Mouse (Mus musculus) thymus, adult 2 months (tissue): ENCODE results near the gene Ccnk. TPM values are rescaled to one million over a fixed set of nuclear protein-coding genes. Genes with fewer than 3 reads are reported as not detected.

ENCODE experiments used
- DNase-seq: peaks from one replicate; pipeline ENCODE4 v3.0.0; 2021
- H3K27ac ChIP-seq: fragments of 200-500 bp; 2 replicates; pipeline ENCODE4 v1.5.1; 2012; ENCODE audit warnings: low read length, control low read depth; ENCODE audit not compliant: control insufficient read depth, insufficient read depth
- H3K27me3 ChIP-seq: fragments of 200-500 bp; 2 replicates; pipeline ENCODE4 v1.6.1; 2012; ENCODE audit warnings: mild to moderate bottlenecking, low read length, moderate library complexity, mixed read lengths; ENCODE audit not compliant: control insufficient read depth, insufficient read depth
- H3K36me3 ChIP-seq: fragments of 200-500 bp; 2 replicates; pipeline ENCODE4 v1.6.1; 2012; ENCODE audit warnings: mild to moderate bottlenecking, low read length, moderate library complexity; ENCODE audit not compliant: control insufficient read depth, insufficient read depth
- H3K4me1 ChIP-seq: fragments of 200-500 bp; replicated peaks from 2 replicates; pipeline ENCODE4 v1.6.1; 2012; ENCODE audit warnings: low read length; ENCODE audit not compliant: control insufficient read depth, insufficient read depth
- H3K4me3 ChIP-seq: fragments of 200-500 bp; 2 replicates; pipeline ENCODE4 v1.5.1; 2012; ENCODE audit warnings: mild to moderate bottlenecking, low read length, control low read depth, moderate library complexity; ENCODE audit not compliant: control insufficient read depth, insufficient read depth
- CTCF ChIP-seq: fragments of 200-500 bp; IDR thresholded peaks from 2 replicates; pipeline ENCODE4 v1.5.1; 2012; ENCODE audit warnings: mild to moderate bottlenecking, control low read depth, low read length, moderate library complexity, borderline replicate concordance; ENCODE audit not compliant: control insufficient read depth, poor library complexity, insufficient read depth; ENCODE audit errors: extremely low read depth
- POLR2A ChIP-seq: fragments of 200-500 bp; IDR thresholded peaks from 2 replicates; pipeline ENCODE4 v1.6.1; 2012; ENCODE audit warnings: mild to moderate bottlenecking, low read length, control low read depth, moderate library complexity; ENCODE audit not compliant: control insufficient read depth, poor library complexity, insufficient read depth; ENCODE audit errors: extremely low read depth
- WGBS: fragments of 180-500 bp; shearing (Covaris S2); methylation state at CpG from one replicate; pipeline ENCODE4 v1.1.7; 2018; 5-methylcytosine and 5-hydroxymethylcytosine counted together
- polyA plus RNA-seq: library from polyadenylated mRNA; depleted of rRNA; stranded (reverse); fragments of >200 nt; gene quantifications from 2 replicates; pipeline ENCODE4 v1.2.3, GENCODE M21; 2012

The Ccnk gene
- polyA plus RNA-seq, 1 experiment = 36.2 TPM

- Histone ChIP-seq H3K27me3 (no peaks in the 10 kb centered on the region), H3K27ac (no peak overlapping the region), H3K36me3 (no peaks in the 10 kb centered on the region), H3K4me1 (0 out of 2 replicates have a peak, but pooled peaks cover 4% of the 10 kb centered on the region), H3K4me3 (no peak overlapping the region)
- TF ChIP-seq CTCF (no peak), POLR2A (no peak)
- 26% methylated on average over 5 of the region's 5 CpGs for WGBS
- no peak for DNase-seq
Observed at GRCm38 (mm10) chr12:108212071-108212470, 32.7 kb downstream of the Ccnk start.

GRCm38 (mm10) chr12:108212476-108212875, 33.1 kb downstream of the Ccnk start:
- Histone ChIP-seq H3K4me3 (no peak overlapping the region), H3K27me3 (no peaks in the 10 kb centered on the region), H3K4me1 (0 out of 2 replicates have a peak, but pooled peaks cover 4% of the 10 kb centered on the region), H3K36me3 (no peaks in the 10 kb centered on the region), H3K27ac (no peak overlapping the region)
- DNase-seq = no peak
- WGBS = 87% methylated on average over 6 of the region's 6 CpGs
- TF ChIP-seq POLR2A (no peak), CTCF (no peak)

- WGBS = 82% methylated on average over 18 of the region's 18 CpGs
- no peaks in the 10 kb centered on the region for H3K27me3 ChIP-seq
- H3K4me1 ChIP-seq = 0 out of 2 replicates have a peak, but pooled peaks cover 4% of the 10 kb centered on the region
- no peaks in the 10 kb centered on the region for H3K36me3 ChIP-seq
- no peak for TF ChIP-seq POLR2A
- no peak for TF ChIP-seq CTCF
- no peak for DNase-seq
- H3K4me3 ChIP-seq = no peak overlapping the region
- no peak overlapping the region for H3K27ac ChIP-seq
Observed at GRCm38 (mm10) chr12:108213090-108214041, 34.0 kb downstream of the Ccnk start.

- no peak overlapping the region for H3K4me3 ChIP-seq
- no peak for DNase-seq
- TF ChIP-seq POLR2A (no peak), CTCF (no peak)
- no peak overlapping the region for H3K27ac ChIP-seq
- WGBS = 92% methylated on average over 8 of the region's 8 CpGs
- H3K36me3 ChIP-seq = no peaks in the 10 kb centered on the region
- 0 out of 2 replicates have a peak, but pooled peaks cover 4% of the 10 kb centered on the region for H3K4me1 ChIP-seq
- no peaks in the 10 kb centered on the region for H3K27me3 ChIP-seq
Observed at GRCm38 (mm10) chr12:108215090-108215489, 35.7 kb downstream of the Ccnk start.

- 0 out of 2 replicates have a peak, but pooled peaks cover 4% of the 10 kb centered on the region for H3K4me1 ChIP-seq
- TF ChIP-seq POLR2A (no peak), CTCF (no peak)
- H3K27ac ChIP-seq = no peak overlapping the region
- WGBS = 90% methylated on average over 11 of the region's 11 CpGs
- H3K27me3 ChIP-seq = no peaks in the 10 kb centered on the region
- no peak for DNase-seq
- no peak overlapping the region for H3K4me3 ChIP-seq
- no peaks in the 10 kb centered on the region for H3K36me3 ChIP-seq
Observed at GRCm38 (mm10) chr12:108216611-108217370, 37.4 kb downstream of the Ccnk start.

GRCm38 (mm10) chr12:108217572-108217971, 38.2 kb downstream of the Ccnk start:
- TF ChIP-seq CTCF (no peak), POLR2A (no peak)
- peak; percentile 63 for DNase-seq
- no peaks in the 10 kb centered on the region for H3K27me3 ChIP-seq
- no peak overlapping the region for H3K27ac ChIP-seq
- no peak overlapping the region for H3K4me3 ChIP-seq
- no peaks in the 10 kb centered on the region for H3K36me3 ChIP-seq
- WGBS = 70% methylated on average over 5 of the region's 5 CpGs
- H3K4me1 ChIP-seq = no peaks in the 10 kb centered on the region
